Mouse (Mus musculus) neural tube, embryonic 12.5 days (tissue): ENCODE data around the gene Pbxip1. TPM values are rescaled to one million over a fixed set of nuclear protein-coding genes. Genes with fewer than 3 reads are reported as not detected.

Experiments
- ATAC-seq: fragments of 200-750 bp; cut with Nextera tagmentation; 2 replicates; pipeline ENCODE4 v1.8.0; 2017; ENCODE audit warnings: low read depth, mild to moderate bottlenecking, moderate TSS enrichment, moderate library complexity; ENCODE audit not compliant: low FRiP score
- H3K27ac ChIP-seq: fragments of 300-500 bp; sonication (generic); 2 replicates; pipeline ENCODE4 v1.5.1; 2016
- H3K27me3 ChIP-seq: fragments of 300-500 bp; sonication (generic); replicated peaks from 2 replicates; pipeline ENCODE4 v1.6.1; 2016; ENCODE audit warnings: mild to moderate bottlenecking
- H3K36me3 ChIP-seq: fragments of 300-500 bp; sonication (generic); 2 replicates; pipeline ENCODE4 v1.6.1; 2016; ENCODE audit warnings: mild to moderate bottlenecking
- H3K4me1 ChIP-seq: fragments of 300-500 bp; sonication (generic); 2 replicates; pipeline ENCODE4 v1.6.1; 2016
- H3K4me2 ChIP-seq: fragments of 300-500 bp; sonication (generic); replicated peaks from 2 replicates; pipeline ENCODE4 v1.6.1; 2016; ENCODE audit warnings: mild to moderate bottlenecking
- H3K4me3 ChIP-seq: fragments of 300-500 bp; sonication (generic); 2 replicates; pipeline ENCODE4 v1.5.1; 2016
- H3K9ac ChIP-seq: fragments of 300-500 bp; sonication (generic); 2 replicates; pipeline ENCODE4 v1.6.1; 2016; ENCODE audit warnings: mild to moderate bottlenecking
- H3K9me3 ChIP-seq: fragments of 300-500 bp; sonication (generic); 2 replicates; pipeline ENCODE4 v1.6.1; 2016; ENCODE audit warnings: mild to moderate bottlenecking
- WGBS: fragments of 180-500 bp; shearing (Covaris S2); methylation state at CpG from one replicate; pipeline ENCODE4 v1.1.7; 2016; 5-methylcytosine and 5-hydroxymethylcytosine counted together
- polyA plus RNA-seq: library from polyadenylated mRNA; unstranded; fragments of >200 nt; fragmentation: Nextera tagmentation; extraction: Ambion mirVana; gene quantifications from 2 replicates; pipeline ENCODE4 v1.2.1, GENCODE M21; 2016

Gene Pbxip1
- polyA plus RNA-seq, 1 experiment from 2014 or later = 16.8 TPM

GRCm38 (mm10) chr3:89394006-89394893 lies 42.3 kb upstream of the Pbxip1 start, which contains the start of gene Zbtb7b:
Gene Zbtb7b, minus strand, starts transcription at chr3:89394776.
- H3K4me1 ChIP-seq = peaks cover 60% of the 10 kb centered on the region

GRCm38 (mm10) chr3:89394894-89395256 lies 41.6 kb upstream of the Pbxip1 start:
- under 1% methylated on average over 12 of the region's 12 CpGs for WGBS
- Histone ChIP-seq H3K4me2 (peak overlapping the region; percentile 100), H3K27ac (no peak overlapping the region), H3K4me1 (peaks cover 60% of the 10 kb centered on the region), H3K36me3 (peaks cover 4% of the 10 kb centered on the region; the same call in 1 of the 2 replicates), H3K9me3 (no peaks in the 10 kb centered on the region), H3K27me3 (peaks cover 22% of the 10 kb centered on the region), H3K9ac (peak overlapping the region; percentile 50), H3K4me3 (peak overlapping the region; percentile 50)
- ATAC-seq = 0 out of 2 replicates have a peak, but pooled peaks have one; percentile 11

More at GRCm38 (mm10) chr3:89394006-89394893, 42.3 kb upstream of the Pbxip1 start, which contains the start of gene Zbtb7b:
- under 1% methylated on average over 40 of the region's 42 CpGs for WGBS
- Histone ChIP-seq H3K4me2 (peak within 1 kb of the TSS; percentile 100), H3K9ac (peak within 1 kb of the TSS; percentile 50), H3K27me3 (peaks cover 22% of the 10 kb centered on the region), H3K36me3 (no peaks in the 10 kb centered on the region), H3K9me3 (no peaks in the 10 kb centered on the region), H3K4me3 (peak within 1 kb of the TSS; percentile 50), H3K27ac (no peak within 1 kb of the TSS)
- peak; percentile 54 for ATAC-seq

GRCm38 (mm10) chr3:89395419-89395805 lies 41.1 kb upstream of the Pbxip1 start:
- Histone ChIP-seq H3K36me3 (peaks cover 4% of the 10 kb centered on the region; the same call in 1 of the 2 replicates), H3K4me2 (peak overlapping the region; percentile 100), H3K4me1 (peaks cover 57% of the 10 kb centered on the region), H3K9me3 (no peaks in the 10 kb centered on the region), H3K4me3 (peak overlapping the region; percentile 50; the same call in 1 of the 2 replicates), H3K27ac (no peak overlapping the region), H3K27me3 (peaks cover 22% of the 10 kb centered on the region), H3K9ac (0 out of 2 replicates have a peak overlapping the region, but pooled peaks have one; percentile 49)
- WGBS = 1% methylated on average over 10 of the region's 10 CpGs
- no peak for ATAC-seq

- Histone ChIP-seq H3K4me1 (peaks cover 51% of the 10 kb centered on the region), H3K36me3 (peaks cover 4% of the 10 kb centered on the region; the same call in 1 of the 2 replicates), H3K27me3 (peaks cover 22% of the 10 kb centered on the region), H3K9me3 (no peaks in the 10 kb centered on the region), H3K4me3 (peak overlapping the region; percentile 40), H3K9ac (peak overlapping the region; percentile 49), H3K4me2 (peak overlapping the region; percentile 100), H3K27ac (no peak overlapping the region)
- ATAC-seq = no peak
- under 1% methylated on average over 40 of the region's 44 CpGs for WGBS
Observed at GRCm38 (mm10) chr3:89395806-89396653, 40.5 kb upstream of the Pbxip1 start.

GRCm38 (mm10) chr3:89396654-89397005 lies 39.9 kb upstream of the Pbxip1 start:
- Histone ChIP-seq H3K9me3 (no peaks in the 10 kb centered on the region), H3K4me3 (peak overlapping the region; percentile 40; the same call in 1 of the 2 replicates), H3K27ac (no peak overlapping the region), H3K36me3 (peaks cover 4% of the 10 kb centered on the region; the same call in 1 of the 2 replicates), H3K27me3 (peaks cover 22% of the 10 kb centered on the region), H3K4me2 (peak overlapping the region; percentile 100), H3K4me1 (peaks cover 45% of the 10 kb centered on the region), H3K9ac (no peak overlapping the region; the same call in 1 of the 2 replicates)
- 2% methylated on average over 4 of the region's 4 CpGs for WGBS
- no peak for ATAC-seq

GRCm38 (mm10) chr3:89401329-89401728 lies 35.2 kb upstream of the Pbxip1 start:
- no peak overlapping the region for H3K4me2 ChIP-seq
- H3K4me3 ChIP-seq = no peak overlapping the region
- 0 out of 2 replicates have a peak, but pooled peaks cover under 1% of the 10 kb centered on the region for H3K27me3 ChIP-seq
- WGBS = 92% methylated on average over 7 of the region's 7 CpGs
- ATAC-seq = no peak
- no peak overlapping the region for H3K27ac ChIP-seq
- peaks cover 36% of the 10 kb centered on the region for H3K36me3 ChIP-seq
- H3K9me3 ChIP-seq = no peaks in the 10 kb centered on the region
- H3K4me1 ChIP-seq = no peaks in the 10 kb centered on the region
- H3K9ac ChIP-seq = no peak overlapping the region

GRCm38 (mm10) chr3:89402693-89403092 lies 33.8 kb upstream of the Pbxip1 start, which contains the start of gene Lenep:
Gene Lenep, minus strand, starts transcription at chr3:89402793.
- Histone ChIP-seq H3K27ac (no peak within 1 kb of the TSS), H3K36me3 (peaks cover 42% of the 10 kb centered on the region), H3K27me3 (no peaks in the 10 kb centered on the region), H3K4me1 (no peaks in the 10 kb centered on the region), H3K9ac (no peak within 1 kb of the TSS), H3K4me3 (no peak within 1 kb of the TSS), H3K4me2 (no peak within 1 kb of the TSS), H3K9me3 (no peaks in the 10 kb centered on the region)
- WGBS = 86% methylated on average over 5 of the region's 5 CpGs
- ATAC-seq = no peak

GRCm38 (mm10) chr3:89406887-89407286 lies 29.6 kb upstream of the Pbxip1 start:
- H3K4me2 ChIP-seq = no peak overlapping the region
- H3K4me3 ChIP-seq = no peak overlapping the region
- no peak overlapping the region for H3K9ac ChIP-seq
- ATAC-seq = no peak
- H3K4me1 ChIP-seq = peaks cover 7% of the 10 kb centered on the region
- H3K27me3 ChIP-seq = no peaks in the 10 kb centered on the region
- H3K9me3 ChIP-seq = no peaks in the 10 kb centered on the region
- no peak overlapping the region for H3K27ac ChIP-seq
- WGBS = 94% methylated on average over 6 of the region's 6 CpGs
- peaks cover 37% of the 10 kb centered on the region for H3K36me3 ChIP-seq

- H3K4me1 ChIP-seq = peaks cover 7% of the 10 kb centered on the region
- no peak overlapping the region for H3K27ac ChIP-seq
- no peak overlapping the region for H3K4me3 ChIP-seq
- no peak overlapping the region for H3K4me2 ChIP-seq
- no peaks in the 10 kb centered on the region for H3K27me3 ChIP-seq
- no peak for ATAC-seq
- peaks cover 24% of the 10 kb centered on the region for H3K36me3 ChIP-seq
- no peaks in the 10 kb centered on the region for H3K9me3 ChIP-seq
- 65% methylated on average over 16 of the region's 16 CpGs for WGBS
- no peak overlapping the region for H3K9ac ChIP-seq
Observed at GRCm38 (mm10) chr3:89408448-89408847, 28.1 kb upstream of the Pbxip1 start.

- H3K4me3 ChIP-seq = no peak overlapping the region
- WGBS = over 99% methylated on average over 3 of the region's 3 CpGs
- no peak overlapping the region for H3K4me2 ChIP-seq
- no peaks in the 10 kb centered on the region for H3K9me3 ChIP-seq
- no peak for ATAC-seq
- no peak overlapping the region for H3K9ac ChIP-seq
- H3K27me3 ChIP-seq = no peaks in the 10 kb centered on the region
- no peak overlapping the region for H3K27ac ChIP-seq
- peaks cover 7% of the 10 kb centered on the region for H3K4me1 ChIP-seq
- peaks cover 22% of the 10 kb centered on the region for H3K36me3 ChIP-seq
Observed at GRCm38 (mm10) chr3:89409701-89410100, 26.8 kb upstream of the Pbxip1 start.

- Histone ChIP-seq H3K4me1 (peaks cover 7% of the 10 kb centered on the region), H3K27ac (no peak overlapping the region), H3K4me2 (peak overlapping the region; percentile 64), H3K9ac (peak overlapping the region; percentile 48), H3K4me3 (peak overlapping the region; percentile 42), H3K9me3 (no peaks in the 10 kb centered on the region), H3K36me3 (peaks cover 23% of the 10 kb centered on the region), H3K27me3 (no peaks in the 10 kb centered on the region)
- 85% methylated on average over 10 of the region's 10 CpGs for WGBS
- ATAC-seq = no peak
Observed at GRCm38 (mm10) chr3:89410864-89411263, 25.6 kb upstream of the Pbxip1 start.
